Mouse (Mus musculus) embryonic facial prominence, embryonic 13.5 days (tissue): ENCODE measurements around the gene Esp36. TPM values are rescaled to one million over a fixed set of nuclear protein-coding genes. Genes with fewer than 3 reads are reported as not detected.
"Not testable (repeated sequence)": the region's sequence is repeated elsewhere in the genome, so short reads cannot be mapped to it uniquely, and the experiment has no call there.

Source experiments
- ATAC-seq: fragments of 200-750 bp; cut with Nextera tagmentation; 2 replicates; pipeline ENCODE4 v1.8.0; 2017; ENCODE audit warnings: low read depth; ENCODE audit not compliant: insufficient number of reproducible peaks, insufficient read depth, low FRiP score, low TSS enrichment
- H3K27ac ChIP-seq: fragments of 300-500 bp; sonication (generic); 2 replicates; pipeline ENCODE4 v1.5.1; 2015; ENCODE audit warnings: moderate library complexity, mild to moderate bottlenecking, inconsistent platforms
- H3K27me3 ChIP-seq: fragments of 300-500 bp; sonication (generic); 2 replicates; pipeline ENCODE4 v1.6.1; 2015; ENCODE audit warnings: mild to moderate bottlenecking, inconsistent platforms
- H3K36me3 ChIP-seq: fragments of 300-500 bp; sonication (generic); 2 replicates; pipeline ENCODE4 v1.6.1; 2015; ENCODE audit warnings: mild to moderate bottlenecking, inconsistent platforms
- H3K4me1 ChIP-seq: fragments of 300-500 bp; sonication (generic); 2 replicates; pipeline ENCODE4 v1.6.1; 2015; ENCODE audit warnings: inconsistent platforms
- H3K4me2 ChIP-seq: fragments of 300-500 bp; sonication (generic); 2 replicates; pipeline ENCODE4 v1.6.1; 2015; ENCODE audit warnings: moderate library complexity, mild to moderate bottlenecking, inconsistent platforms
- H3K4me3 ChIP-seq: fragments of 300-500 bp; sonication (generic); 2 replicates; pipeline ENCODE4 v1.5.1; 2015; ENCODE audit warnings: mild to moderate bottlenecking, inconsistent platforms
- H3K9ac ChIP-seq: fragments of 300-500 bp; sonication (generic); 2 replicates; pipeline ENCODE4 v1.6.1; 2015; ENCODE audit warnings: mild to moderate bottlenecking, inconsistent platforms
- H3K9me3 ChIP-seq: fragments of 300-500 bp; sonication (generic); 2 replicates; pipeline ENCODE4 v1.6.1; 2016; ENCODE audit warnings: inconsistent platforms
- WGBS: fragments of 180-500 bp; shearing (Covaris S2); methylation state at CpG from one replicate; pipeline ENCODE4 v1.1.7; 2015; ENCODE audit warnings: mixed read lengths; 5-methylcytosine and 5-hydroxymethylcytosine counted together
- polyA plus RNA-seq: library from polyadenylated mRNA; unstranded; fragments of >200 nt; fragmentation: Nextera tagmentation; extraction: Ambion mirVana; gene quantifications from 2 replicates; pipeline ENCODE4 v1.2.1, GENCODE M21; 2015

The Esp36 gene
- not detected in 2 replicates for polyA plus RNA-seq

- no peaks in the 10 kb centered on the region for H3K27me3 ChIP-seq
- ATAC-seq: no peak
- no peak within 1 kb of the TSS for H3K4me3 ChIP-seq
- H3K36me3 ChIP-seq: no peaks in the 10 kb centered on the region
- 77% methylated on average over 2 of the region's 2 CpGs for WGBS
- 0 out of 2 replicates have a peak, but pooled peaks cover 4% of the 10 kb centered on the region for H3K9me3 ChIP-seq
- H3K9ac ChIP-seq: no peak within 1 kb of the TSS
- no peaks in the 10 kb centered on the region for H3K4me1 ChIP-seq
- no peak within 1 kb of the TSS for H3K4me2 ChIP-seq
- no peak within 1 kb of the TSS for H3K27ac ChIP-seq
Measured at GRCm38 (mm10) chr17:38420085-38420484, at the start of gene Esp36. Gene Esp36 (minus strand): TSS chr17:38420185.

GRCm38 (mm10) chr17:38456206-38456605 lies 36.2 kb upstream of the Esp36 start:
- H3K4me3 ChIP-seq, H3K9me3 ChIP-seq, H3K27ac ChIP-seq, H3K36me3 ChIP-seq, H3K4me2 ChIP-seq, H3K27me3 ChIP-seq, ATAC-seq, H3K9ac ChIP-seq, H3K4me1 ChIP-seq: not testable (repeated sequence)

- WGBS: 90% methylated on average over 2 of the region's 2 CpGs
Measured at GRCm38 (mm10) chr17:38450688-38451087, 30.7 kb upstream of the Esp36 start.

DNA sequence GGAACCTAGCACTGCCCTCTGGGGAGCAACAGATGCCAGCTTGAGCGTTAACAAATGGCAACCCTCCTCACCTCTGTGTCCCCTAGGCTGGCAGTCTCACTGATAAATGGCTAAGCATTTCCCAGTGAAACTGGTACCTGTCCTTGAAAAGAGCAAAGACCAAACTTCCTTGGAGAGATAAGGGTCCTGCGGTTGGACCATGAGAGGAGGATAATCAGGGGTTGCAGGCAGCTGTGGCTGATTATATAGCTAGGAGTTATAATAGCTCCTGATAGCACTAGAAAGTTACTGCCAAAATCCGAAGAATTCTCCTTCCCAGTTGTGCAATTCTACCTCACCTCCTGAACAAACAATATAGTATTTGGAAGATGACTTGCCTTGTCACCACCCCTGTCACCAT lies 13.8 kb downstream of the Esp36 start:
- no peaks in the 10 kb centered on the region for H3K36me3 ChIP-seq
- H3K27me3 ChIP-seq: no peaks in the 10 kb centered on the region
- no peak overlapping the region for H3K27ac ChIP-seq
- WGBS: 81% methylated on average over 3 of the region's 3 CpGs
- H3K9me3 ChIP-seq: no peaks in the 10 kb centered on the region
- no peak for ATAC-seq
- H3K9ac ChIP-seq: no peak overlapping the region
- no peaks in the 10 kb centered on the region for H3K4me1 ChIP-seq
- no peak overlapping the region for H3K4me2 ChIP-seq
- no peak overlapping the region for H3K4me3 ChIP-seq

More at GRCm38 (mm10) chr17:38450688-38451087, 30.7 kb upstream of the Esp36 start:
- H3K4me1 ChIP-seq: no peaks in the 10 kb centered on the region
- no peak overlapping the region for H3K9ac ChIP-seq
- no peak for ATAC-seq
- no peaks in the 10 kb centered on the region for H3K36me3 ChIP-seq
- no peaks in the 10 kb centered on the region for H3K27me3 ChIP-seq
- H3K4me3 ChIP-seq: no peak overlapping the region
- peaks cover 3% of the 10 kb centered on the region for H3K9me3 ChIP-seq
- no peak overlapping the region for H3K27ac ChIP-seq
- no peak overlapping the region for H3K4me2 ChIP-seq

GRCm38 (mm10) chr17:38391821-38392220 lies 28.2 kb downstream of the Esp36 start:
- Histone ChIP-seq H3K9me3 (no peaks in the 10 kb centered on the region), H3K36me3 (no peaks in the 10 kb centered on the region), H3K4me2 (no peak overlapping the region), H3K27me3 (no peaks in the 10 kb centered on the region), H3K4me1 (no peaks in the 10 kb centered on the region), H3K27ac (no peak overlapping the region), H3K9ac (no peak overlapping the region), H3K4me3 (no peak overlapping the region)
- WGBS: 68% methylated on average over 2 of the region's 2 CpGs
- no peak for ATAC-seq

Other genes starting within 250 kb of the Esp36 start
- gene Olfr134, start 248.8 kb downstream of the Esp36 start, polyA plus RNA-seq: not detected in 2 replicates
- gene Olfr135, start 215.8 kb downstream of the Esp36 start, polyA plus RNA-seq: not detected in 2 replicates
- not detected in 2 replicates for gene Olfr138, start 159.2 kb downstream of the Esp36 start, polyA plus RNA-seq
- not detected in 2 replicates for gene Olfr137, start 112.6 kb downstream of the Esp36 start, polyA plus RNA-seq
- not detected in 2 replicates for gene Olfr136, start 90.4 kb downstream of the Esp36 start, polyA plus RNA-seq
- not detected in 2 replicates for gene Esp34, start 134.0 kb upstream of the Esp36 start, polyA plus RNA-seq
- gene Esp31, start 219.3 kb upstream of the Esp36 start, polyA plus RNA-seq: not detected in 2 replicates